Mouse (Mus musculus) ovary, postnatal 14 days (tissue): ENCODE results near the gene Dennd5b.

ENCODE experiments used
- DNase-seq: peaks from one replicate; pipeline ENCODE4 v3.0.0; 2022; ENCODE audit warnings: low spot score

Dennd5b gene

DNA sequence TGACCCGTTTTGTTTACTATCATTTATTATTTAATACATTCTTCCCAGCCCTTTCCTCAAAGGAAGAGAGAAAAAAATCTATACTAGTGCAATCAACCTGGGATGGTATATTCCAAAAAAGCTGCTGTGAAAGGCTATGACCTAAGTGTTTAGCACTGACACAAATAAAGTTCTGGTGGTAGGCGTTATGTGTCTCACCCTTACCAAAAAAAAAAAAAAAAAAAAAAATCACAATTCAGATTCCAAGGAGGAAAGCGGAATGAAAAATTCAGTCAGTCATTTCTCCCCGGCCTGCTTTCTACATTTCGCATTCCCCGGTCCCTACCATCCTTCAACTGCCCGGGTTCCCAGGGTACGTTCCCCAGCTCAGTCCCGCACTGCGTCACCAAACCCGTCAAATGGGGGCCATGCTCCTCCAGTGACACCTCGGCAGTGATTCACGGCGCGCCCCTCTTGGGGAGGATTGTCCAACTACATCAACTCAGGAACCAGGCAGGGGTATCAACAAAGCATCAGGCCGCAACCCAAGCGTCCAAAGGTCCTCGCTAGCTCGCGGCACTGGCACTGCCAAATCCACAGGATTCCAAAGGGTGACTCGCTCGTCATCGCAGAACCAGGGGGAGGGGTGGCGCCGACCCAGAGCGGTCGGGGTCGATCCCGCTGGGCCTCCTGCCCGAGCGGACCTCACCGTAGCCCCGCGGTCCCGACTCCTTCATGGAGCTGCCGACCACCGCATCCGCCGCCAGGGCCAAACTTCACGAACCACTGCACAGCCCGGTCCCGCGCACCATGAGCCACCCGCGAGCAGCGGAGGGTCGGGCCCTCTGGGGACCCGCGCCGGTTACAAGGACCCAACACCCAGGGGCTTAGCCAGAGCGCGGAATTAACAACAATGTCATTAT is 1.1 kb downstream of the Dennd5b start:
- DNase-seq, result peak; percentile 39

DNA sequence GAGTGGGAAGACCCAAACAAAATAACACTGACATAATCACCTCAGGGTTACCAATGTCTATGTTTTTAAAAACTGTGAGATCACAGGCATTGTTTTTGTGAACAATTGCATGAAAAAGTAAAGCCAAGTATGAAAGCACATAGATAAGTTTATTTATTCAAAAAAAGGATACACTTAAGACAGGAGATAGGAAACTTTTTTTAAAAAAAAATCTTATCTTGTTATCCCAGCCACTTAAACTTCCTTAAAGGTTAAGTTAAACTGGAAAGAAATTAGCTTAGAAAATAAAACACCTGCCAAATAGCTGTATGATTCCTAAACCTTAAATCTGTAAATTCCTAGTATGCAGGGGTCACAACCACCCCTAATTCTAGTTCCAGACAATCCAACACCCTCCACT is 2.5 kb downstream of the Dennd5b start:
- DNase-seq, result no peak

DNA sequence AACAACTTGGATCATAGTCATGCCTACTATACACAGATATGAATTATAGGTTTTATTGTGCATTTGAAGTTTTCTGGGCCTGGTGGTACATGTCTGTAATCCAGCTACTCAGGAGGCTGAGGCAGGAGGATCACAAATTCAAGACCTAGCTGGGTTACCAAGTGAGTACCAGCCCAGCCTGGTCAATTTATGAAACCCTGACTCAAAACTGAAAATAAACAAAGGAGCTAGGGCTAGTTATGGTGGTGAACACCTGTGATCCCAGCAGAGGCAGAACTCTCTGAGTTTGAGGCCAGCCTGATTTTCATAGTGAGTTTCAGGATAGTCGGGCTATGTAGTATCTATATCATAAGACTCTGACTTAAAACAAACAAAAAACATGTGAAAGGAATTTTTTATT is 4.2 kb downstream of the Dennd5b start:
- no peak for DNase-seq

DNA sequence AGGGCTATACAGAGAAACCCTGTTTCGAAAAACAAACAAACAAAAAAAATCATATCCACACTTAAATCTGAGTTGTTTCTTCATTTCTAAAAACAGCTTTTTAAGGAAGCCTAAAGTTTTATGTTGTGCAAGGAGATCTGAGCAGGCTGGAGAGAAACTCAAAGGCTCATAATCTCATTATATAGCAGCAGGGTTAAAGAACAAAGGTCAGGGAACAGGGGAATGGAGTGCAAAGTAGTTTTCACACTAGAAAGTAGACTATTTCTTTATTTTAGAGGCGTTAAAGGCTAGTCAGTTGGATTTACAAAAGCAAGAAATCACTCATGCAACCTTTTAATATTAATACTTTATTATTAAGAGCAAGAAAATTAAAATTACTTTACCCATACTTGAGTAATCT is 5.2 kb downstream of the Dennd5b start:
- DNase-seq, result no peak

DNA sequence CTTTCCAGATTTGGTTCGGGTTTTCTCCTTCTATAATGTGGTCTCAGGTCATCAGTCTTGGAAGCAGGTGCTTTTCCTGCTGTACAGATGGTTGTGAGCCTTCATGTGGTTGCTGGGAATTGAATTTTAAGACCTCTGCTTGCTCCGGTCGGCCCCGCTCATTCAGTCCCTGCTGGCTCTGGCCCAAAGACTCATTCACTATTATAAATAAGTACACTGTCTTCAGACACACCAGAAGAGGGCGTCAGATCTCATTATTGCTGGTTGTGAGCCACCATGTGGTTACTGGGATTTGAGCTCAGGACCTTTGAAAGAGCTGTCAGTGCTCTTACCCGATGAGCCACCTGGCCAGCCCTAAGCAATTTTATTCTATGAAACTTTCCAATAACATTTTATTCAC is 6.1 kb downstream of the Dennd5b start:
- no peak for DNase-seq

DNA sequence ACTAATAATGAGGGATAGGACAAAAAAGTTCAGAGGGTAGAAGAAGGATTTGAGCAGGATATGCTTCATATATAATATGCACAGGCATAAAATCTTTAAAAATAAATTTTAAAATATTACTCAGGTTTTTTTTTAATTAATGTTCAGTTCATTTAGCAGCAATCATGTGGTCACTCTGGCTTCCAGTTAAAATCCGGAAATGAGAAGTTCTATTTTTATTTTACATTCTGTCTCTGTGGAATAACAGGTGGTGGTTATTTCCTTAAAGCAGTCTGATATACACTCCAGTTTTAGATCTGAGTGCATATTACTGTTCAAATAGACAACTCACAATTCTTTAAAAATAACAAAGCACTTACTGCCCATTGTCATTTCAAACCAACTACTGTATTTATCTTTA is 6.9 kb downstream of the Dennd5b start:
- DNase-seq, result no peak

DNA sequence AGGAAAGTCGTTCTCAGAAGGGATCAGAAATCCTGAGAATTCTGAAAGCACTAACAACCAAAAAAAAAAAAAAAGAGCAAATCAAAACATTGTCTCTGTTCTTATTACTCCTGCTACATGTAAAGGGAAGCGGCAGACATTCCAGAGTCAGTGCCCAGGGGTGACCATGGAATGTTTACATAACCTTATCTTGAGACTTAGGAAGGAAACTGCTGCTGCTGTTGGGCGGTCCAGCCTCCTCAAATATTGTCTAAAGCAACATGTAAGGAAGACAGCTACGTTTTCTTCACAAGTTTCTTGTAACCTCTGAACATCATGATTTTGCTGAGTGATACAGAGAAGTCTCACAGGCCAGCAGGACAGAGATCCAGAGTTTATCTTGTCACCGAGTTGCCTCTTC is 8.0 kb downstream of the Dennd5b start:
- no peak for DNase-seq

DNA sequence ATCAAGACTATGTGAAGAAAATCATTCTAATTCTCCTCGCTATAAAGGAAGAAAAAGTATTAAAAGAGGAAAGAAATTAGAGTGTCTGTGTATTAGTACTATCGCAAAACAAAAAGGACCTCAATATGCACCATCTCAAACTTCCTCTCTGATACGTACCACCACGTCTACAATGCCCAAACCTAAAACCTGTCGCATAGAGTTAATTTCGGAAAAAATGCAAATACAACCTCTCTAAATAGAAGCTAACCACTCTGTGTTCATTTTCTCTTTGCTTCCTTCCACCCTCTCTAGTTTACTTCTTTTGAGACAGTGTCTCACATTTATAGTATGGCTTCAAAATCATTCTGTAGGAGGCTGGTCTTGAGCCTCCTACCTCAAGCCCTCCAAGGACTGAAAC is 9.1 kb downstream of the Dennd5b start:
- no peak for DNase-seq

DNA sequence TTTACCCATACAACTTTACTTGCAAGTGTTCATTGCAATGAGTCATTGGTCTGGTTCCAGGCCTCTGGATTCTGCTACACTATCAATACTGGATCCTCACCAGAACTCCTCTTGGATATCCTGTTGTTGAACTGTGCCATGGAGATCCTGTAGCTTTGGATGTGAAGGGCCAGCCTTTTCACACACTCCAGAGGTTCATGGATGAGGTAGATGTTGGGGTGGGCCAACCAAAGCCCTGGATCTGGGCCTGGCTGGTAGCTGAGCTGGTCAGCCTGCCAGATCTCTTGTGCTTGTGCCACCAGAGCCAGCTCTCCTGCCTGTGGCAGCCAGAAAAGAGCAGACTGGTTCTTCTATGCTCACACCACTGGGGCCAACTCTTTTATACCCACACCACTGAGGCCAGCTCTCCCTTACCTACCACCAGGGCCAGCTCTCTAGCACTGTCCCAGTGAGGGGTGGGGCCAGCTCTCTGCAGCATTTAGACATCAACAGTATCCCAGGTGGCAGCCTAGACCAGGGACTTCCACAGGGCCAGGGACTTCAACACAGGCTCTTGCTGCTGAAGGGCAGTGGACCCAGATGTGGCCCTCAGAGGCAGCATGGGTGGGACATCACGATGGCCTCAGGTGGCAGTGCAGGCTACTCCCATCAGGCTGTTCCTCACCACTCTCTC is 24.2 kb downstream of the Dennd5b start:
- no peak for DNase-seq

DNA sequence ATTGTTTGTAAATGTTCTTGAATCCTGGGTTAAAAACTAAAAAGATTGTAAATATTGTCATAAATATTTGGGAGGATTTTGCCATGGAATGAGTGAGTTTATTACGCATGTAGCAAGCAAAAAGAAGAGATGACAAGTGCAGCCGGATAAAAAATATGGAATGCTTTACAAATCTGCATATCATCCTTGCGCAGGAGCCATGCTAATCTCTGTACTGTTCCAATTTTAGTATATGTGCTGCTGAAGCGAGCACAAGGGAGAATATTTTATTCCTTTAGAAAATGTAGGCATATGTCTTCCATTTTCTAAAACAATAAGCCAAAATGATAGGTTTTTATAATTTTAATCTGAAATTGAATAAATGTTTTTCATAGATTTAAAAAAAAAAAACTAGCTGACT is 27.6 kb downstream of the Dennd5b start:
- no peak for DNase-seq

DNA sequence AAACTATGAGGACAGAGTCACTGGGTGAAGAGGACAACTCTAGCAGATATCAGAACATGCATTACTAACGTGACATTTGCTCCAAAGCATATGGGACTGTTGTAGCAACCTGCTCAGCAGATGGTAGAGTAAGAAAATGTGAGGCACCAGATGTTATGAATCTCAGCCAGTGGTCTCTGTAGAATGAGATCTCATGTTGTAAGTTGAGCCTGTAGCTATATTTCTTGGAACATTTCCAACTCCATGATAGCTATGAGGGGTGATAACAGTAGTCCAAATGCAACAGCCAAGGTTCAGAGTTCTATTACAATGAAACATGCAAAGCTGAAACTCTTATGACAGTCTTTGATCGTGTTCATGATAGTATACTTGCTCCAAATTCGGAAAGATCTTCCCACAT is 28.6 kb downstream of the Dennd5b start:
- DNase-seq, result no peak

DNA sequence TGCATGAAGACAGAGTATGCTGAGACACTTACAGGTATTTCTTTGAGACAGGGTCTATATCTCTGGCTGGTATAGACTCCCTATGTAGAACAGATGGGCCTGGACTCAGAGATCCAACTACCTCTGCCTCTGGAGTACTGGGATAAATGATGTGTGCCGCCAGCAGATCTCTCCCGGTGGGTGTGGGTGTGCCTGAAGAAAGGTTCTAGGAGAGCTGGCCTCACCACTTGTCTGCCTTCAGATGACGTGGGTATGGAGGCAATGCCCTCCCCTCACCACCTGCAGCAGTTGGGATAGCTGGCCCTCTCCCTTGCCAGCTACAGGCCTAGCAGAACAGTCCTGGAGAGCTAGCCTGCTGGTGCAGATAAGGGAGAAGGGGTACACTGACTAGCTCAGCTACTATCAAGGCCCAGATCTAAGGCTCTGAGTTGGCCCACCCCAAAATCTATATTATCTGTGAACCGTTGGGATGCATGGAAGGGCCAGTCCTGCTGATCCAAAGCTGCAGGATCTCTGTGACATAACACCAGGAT is 30.8 kb downstream of the Dennd5b start:
- DNase-seq, result no peak

DNA sequence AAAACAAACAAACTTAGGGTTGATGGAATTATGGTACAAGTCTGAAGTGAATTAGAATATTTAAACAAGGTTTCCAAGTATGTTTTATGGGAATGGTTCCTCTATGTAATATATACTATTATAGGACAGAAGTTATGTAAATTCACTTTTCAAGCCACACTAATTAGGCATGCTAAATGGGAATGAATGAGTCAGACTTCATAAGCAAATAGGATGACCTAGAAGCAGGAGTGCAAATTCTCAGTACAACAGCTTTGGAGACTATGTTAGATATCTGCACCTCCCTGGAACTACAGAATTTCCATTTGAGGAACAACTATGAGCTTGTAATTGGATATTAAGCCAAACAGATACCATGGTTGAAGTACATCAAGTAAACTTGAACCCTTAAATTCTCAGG is 38.1 kb downstream of the Dennd5b start:
- no peak for DNase-seq

DNA sequence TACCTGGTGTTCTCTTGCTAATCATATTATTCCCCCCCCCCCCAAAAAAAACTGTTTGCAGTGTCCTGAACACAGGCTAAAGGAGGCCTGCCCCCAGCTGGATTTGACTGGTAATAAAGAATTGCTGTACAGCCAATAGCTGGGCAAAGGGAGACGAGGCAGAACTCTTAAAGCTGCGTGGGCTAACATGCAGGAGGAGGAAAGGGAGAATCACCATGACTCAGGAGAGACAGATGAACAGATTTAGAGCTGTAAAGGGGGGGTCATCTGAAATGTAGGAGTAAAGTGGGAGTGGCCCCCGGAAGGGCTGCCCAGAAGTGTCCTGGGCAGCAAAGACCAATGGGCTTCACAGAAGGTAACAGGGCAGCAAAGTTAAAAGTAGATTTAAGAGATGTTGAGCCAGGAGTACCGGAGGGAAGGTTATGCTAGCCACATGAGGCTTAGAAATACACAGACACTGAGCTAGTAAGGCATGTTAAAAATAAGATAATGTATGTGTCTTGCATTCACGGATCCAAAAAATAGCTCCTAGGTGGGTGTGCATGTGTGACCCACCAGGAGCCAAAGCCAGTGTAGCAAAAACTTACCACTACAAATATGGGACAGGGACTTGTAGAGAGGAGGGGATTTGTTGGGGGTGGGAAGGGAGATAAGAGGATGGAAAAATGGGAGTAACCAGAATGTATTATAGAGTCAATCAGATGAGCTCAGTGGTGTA is 40.7 kb downstream of the Dennd5b start:
- DNase-seq, result no peak

DNA sequence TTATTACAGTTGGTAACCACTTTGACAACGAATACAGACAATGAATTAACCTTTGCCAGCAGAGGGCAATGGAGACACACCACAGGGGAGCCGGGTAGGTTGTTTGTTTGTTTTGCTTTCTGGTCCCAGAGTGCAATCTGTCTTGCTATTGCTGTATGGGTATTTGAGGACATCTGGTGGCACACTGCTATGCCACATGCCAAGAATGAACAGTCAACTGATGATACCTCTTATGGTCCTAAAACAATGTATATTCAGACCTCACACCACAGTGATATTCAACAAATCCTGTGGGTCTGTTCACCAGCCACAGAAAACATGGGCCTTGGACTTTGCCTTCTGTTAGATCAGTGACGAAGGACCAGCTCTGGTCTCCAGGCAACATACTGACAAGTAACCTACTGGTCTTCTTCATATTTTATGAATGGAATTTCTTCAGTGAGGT is 43.5 kb downstream of the Dennd5b start:
- DNase-seq, result peak; percentile 9

DNA sequence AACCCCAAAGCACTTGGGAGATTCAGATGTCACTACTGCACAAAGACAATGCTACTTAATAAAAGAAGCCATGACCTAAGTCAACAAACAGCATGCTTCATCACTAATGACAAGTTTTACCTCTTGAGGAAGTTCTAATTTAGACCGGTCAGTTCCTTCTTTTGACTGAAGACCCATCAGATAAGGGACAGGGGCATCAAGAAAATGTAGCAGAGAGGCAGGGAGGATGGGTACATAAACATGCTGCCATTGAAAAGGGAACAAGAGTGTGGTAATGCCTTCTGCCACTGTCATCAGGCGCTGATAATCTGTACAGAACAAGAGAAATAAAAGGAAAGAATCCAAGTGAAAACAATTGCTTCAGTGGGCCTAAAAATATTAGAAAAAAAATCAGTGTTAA is 46.7 kb downstream of the Dennd5b start:
- no peak for DNase-seq

DNA sequence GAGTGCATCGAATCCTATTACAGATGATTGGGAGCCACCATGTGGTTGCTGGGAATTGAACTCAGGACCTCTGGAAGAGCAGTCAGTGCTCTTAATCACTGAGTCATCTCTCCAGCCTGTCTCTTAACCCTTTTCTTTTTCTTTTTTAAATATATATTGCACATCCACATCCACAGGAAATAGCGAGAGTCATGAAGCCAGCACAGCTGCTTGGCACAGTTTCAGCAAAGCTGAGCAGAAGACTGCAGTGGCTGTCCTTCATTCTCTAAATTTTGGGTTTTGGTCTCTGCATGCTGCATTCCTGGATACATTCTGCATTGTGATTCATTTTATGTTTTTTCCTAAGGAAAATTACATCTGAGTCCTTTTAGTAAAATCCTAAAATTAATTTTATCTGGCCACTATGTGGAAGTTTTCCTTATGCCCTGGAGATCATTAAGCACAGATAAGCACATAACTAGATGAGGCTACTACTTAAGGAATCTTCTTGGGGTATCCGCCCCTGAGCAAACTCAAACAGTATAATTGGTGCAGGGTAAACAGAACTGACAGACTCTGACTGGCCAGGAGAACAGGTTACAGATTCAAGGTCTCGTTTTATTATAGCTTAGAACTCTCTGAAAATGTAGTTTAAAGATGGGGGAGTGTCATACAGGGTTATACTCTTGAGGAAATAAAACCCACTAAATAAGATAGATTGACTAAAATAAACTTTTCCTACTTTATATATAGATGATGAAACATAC is 50.3 kb downstream of the Dennd5b start:
- DNase-seq, result no peak

DNA sequence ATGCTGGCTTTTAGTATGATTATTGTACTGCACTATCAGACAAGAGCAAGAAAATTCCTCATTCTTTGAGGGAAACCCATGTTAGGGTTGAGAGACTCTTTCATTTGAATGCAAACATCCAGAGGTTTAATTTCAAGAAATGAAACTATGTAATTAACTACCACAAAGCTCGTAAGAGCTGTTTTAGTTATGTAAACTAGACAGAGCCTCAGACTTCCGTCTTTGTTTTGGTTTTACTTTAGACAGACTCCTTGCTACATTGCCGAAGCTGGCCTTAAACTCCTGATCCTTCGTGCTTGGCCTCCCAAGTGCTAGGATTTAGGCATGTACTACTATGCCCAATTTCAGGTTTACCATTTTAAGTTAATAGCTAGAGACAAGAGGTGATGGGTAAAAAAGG is 61.4 kb downstream of the Dennd5b start:
- no peak for DNase-seq

DNA sequence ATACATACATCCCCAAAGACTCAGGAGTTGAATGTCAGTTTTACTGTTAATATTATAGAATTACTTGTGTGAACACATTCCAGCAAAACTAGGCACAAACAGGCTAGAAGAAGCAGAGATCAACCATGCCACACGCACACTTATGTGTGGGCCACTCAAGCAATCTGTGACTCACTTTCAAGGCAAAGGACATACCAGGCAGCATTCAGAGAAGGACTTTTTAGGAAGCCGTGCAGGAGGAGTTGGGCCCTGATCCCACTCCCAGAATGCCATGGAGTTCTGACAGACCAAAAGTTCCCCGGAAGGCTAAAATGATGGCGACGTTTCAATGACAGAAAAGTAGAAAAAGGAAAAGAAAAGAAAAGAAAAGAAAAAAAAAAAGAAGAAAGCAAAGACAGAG is 69.3 kb downstream of the Dennd5b start:
- DNase-seq, result no peak

DNA sequence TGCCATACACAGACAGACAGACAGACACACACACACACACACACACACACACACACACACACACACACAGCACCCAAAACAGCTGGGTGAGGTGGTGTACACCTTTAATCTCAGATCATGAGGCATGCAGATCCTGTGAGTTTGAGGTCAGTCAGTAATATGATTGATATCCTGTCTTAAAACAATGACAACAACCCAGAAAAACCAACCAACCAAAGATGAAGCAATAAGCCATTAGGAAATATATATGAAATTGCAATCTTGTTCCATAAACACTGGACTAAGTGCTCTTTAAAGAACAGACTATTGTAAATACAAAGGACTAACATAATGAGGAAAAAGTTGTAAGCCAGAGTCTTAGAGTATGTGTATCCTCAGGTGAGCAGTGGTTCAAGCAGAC is 70.1 kb downstream of the Dennd5b start:
- no peak for DNase-seq

DNA sequence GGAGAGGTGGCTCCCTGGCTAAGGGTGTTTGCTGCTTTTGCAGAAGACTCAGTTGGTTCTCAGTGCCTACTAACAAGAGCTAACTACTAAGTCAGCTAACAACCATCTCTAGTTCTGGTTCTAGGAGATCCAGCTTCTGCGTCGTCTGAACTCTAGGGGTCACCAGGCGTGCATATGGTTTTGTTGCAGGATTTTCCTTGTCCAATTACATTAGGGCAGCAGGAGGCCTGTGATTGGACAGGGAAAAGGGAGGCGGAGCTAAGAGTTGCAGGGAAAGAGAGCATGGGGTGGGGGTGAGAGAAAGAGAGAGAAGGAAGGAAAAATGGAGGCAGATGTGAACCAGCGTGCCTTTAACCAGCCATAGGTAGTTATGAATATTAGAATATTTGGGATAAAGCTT is 83.0 kb downstream of the Dennd5b start:
- DNase-seq, result no peak

DNA sequence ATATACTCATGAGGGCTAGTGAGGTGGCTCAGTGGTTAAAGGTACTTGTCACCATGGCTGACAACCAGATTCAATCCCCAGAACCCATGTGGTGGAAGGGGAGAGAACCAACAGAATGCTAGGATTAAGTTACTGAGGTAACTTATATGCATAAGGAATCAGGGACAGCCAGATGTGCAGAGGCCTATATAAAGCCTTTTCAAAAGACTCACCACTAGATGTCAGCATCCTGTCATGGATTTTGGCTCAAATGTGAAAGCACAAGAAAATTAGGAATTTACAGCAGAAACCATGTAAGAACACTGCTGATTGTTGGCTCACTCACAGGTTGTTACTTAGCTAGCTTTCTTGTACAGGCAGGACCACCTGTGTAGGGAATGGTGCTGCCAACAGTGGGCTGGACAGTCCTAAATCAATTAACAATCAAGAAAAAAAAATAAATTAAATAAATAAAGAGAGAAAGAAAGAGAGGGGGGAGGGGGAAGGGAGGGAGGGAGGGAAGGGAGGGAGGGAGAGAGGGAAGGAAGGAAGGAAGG is 90.6 kb downstream of the Dennd5b start:
- peak; percentile 9 for DNase-seq
